Mouse (Mus musculus) brain, embryonic 14.5 days (tissue): ENCODE measurements around the gene Zfp784.
A peak's percentile ranks its signal among the peaks of the same experiment; 100 is the strongest.

ENCODE experiments used
- CTCF ChIP-seq: fragments of 200-500 bp; IDR thresholded peaks from 2 replicates; pipeline ENCODE4 v1.5.1; 2012; ENCODE audit warnings: inconsistent platforms, mild to moderate bottlenecking, moderate library complexity, borderline replicate concordance; ENCODE audit not compliant: insufficient read depth, insufficient read length; ENCODE audit errors: extremely low read depth
- POLR2A ChIP-seq: fragments of 200-500 bp; IDR thresholded peaks from 2 replicates; pipeline ENCODE4 v1.6.1; 2012; ENCODE audit warnings: mild to moderate bottlenecking, inconsistent platforms, borderline replicate concordance; ENCODE audit not compliant: poor library complexity, insufficient read depth, insufficient read length, severe bottlenecking; ENCODE audit errors: extremely low read depth

DNA sequence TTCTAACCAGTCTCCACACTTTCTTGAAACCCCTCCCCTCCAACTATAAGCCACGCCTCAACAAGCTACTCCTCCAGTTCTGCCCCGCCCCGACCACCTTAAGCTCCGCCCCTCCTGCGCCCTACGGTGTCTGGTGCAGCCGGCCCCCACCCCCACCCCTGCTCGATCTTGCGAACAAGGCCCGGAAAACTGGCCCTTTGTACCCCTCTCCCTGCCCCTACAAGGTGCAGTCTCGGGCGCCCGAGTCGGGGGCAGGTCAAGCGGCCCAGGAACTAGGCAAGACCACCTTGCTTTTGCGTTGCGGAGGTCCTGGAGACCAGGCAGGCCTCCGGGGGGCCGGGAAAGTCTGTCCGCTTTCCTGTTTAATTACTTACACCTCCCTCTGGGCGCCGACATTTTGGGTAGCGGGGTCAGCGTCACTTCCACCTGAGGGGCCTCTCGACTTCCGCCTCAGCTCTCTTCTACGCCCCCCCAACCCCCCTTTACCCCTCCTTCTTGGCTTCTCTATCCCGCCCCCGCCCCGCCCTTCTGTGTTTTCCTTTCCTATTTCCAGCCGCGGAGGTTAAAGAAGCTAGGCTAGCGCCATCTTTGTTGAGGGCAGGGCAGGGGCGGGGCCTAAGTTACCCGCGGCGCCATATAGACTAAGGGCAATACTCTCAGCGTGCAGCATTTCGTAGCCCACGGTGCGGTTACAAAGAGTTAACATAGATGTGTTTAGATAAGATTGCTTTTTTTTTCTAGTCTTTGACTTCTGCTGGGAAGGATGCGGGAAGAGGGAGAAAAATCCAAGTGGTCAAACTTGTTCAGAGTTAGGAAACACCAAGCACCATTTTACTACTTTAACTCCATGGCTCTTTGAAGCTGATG, 23.8 kb downstream of the Zfp784 start, which contains the start of the genes Zfp524 and Fiz1:
- TF ChIP-seq CTCF (no peak), POLR2A (peak; percentile 20; the same call in 1 of the 2 replicates)
